Mouse (Mus musculus) MEL-GATA-1-ER (cell line): Measurements from ENCODE around the gene Ifitm1.
A peak's percentile ranks its signal among the peaks of the same experiment; 100 is the strongest.
"Not testable (repeated sequence)": the region's sequence is repeated elsewhere in the genome, so short reads cannot be mapped to it uniquely, and the experiment has no call there.

Experiments used
- DNase-seq: peaks from one replicate; pipeline ENCODE4 v3.0.0-alpha.2; 2012; ENCODE audit warnings: low read depth; ENCODE audit errors: extremely low read depth

Gene Ifitm1

DNA sequence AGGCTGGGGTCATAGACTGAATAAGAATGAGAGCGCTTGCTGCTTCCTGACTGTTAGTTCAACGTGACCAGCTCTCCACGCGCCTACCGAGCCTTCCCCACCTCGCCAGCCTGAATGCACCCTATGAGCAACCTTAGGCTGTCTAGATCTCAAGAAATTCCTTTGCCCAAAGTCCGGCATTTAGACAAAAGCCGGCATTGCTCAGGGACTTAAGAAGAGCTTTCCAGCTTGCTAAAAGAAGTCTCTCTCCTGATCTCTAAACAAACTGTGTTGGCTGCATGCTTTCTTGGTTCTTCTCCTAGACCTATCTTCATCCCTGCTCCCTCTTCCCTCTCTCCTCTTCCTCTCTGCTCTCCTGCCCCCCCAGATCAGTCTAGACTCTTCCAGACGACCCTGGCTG lies 7.9 kb downstream of the Ifitm1 start:
- no peak for DNase-seq

DNA sequence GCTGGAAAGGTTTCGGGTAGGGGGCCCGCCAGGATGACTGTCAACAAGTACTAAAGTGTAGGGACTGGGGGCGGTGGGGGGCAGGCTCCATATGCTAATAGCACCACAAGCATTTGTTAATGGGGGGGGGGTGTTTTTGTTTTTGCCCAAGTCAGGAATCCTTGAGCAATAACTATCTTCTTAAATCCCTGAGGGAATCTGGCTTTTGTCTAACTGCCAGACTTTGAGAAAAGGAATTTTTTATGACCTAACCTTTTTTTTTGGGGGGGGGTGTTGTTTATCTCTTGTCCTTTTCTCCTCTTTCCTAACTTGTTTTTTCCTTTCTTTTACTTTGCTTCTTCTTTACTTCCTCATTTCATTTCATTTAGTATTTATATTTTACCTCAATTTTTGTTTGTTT lies 8.4 kb downstream of the Ifitm1 start:
- no peak for DNase-seq

DNA sequence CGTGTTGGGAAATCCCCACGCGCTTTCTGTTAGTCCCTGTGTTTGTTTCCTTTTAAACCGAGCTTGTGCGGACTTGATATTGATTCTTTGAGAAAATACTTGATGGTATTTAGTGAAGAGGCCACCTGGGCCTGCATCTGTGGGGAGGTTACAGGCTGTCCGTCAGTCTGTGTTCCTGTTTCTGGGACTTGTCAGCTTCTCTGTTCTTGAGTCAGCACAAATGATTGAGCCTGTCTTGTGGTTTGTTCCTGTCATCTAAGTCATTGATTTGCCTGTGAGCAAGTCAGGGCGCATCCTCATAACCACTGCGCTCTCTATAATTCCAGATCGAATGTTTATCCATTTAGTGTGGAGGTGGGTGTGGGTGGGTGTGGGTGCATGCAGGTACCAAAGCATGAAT lies 9.7 kb downstream of the Ifitm1 start:
- DNase-seq: not testable (repeated sequence)

DNA sequence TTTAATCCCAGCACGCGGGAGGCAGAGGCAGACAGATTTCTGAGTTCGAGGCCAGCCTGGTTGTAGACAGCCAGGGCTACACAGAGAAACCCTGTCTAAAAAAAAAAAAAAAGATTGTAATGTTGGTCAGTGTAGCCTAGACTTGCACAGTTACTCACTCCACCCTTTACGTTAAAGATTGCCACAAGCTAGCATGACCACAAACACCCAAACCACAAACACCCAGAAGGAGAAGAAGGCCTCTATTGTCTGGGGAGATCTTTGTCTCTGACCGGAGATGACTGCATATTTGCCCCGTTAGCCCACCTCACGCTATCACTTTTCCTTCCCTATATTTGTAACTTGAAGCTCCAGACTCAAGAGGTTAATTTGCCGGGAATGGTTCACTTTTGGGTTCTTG lies 14.7 kb downstream of the Ifitm1 start:
- DNase-seq: peak; percentile 55

DNA sequence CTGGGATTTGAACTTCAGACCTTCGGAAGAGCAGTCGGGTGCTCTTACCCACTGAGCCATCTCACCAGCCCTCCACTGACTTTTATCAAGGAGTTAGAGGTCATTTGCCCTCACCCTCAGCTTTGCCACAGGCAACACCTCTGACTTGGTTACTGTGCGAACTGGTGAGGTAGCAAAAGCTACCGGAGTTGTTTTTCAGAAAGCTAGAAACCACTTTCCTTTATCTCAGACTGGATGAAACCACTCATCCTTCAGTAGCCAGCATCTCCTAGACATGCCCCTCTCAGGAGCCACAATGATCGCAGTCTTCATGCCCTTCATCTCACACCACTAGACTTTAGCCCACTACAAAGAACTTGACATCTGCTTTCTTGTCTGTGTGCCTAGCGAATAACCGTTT lies 15.9 kb downstream of the Ifitm1 start:
- DNase-seq: no peak

DNA sequence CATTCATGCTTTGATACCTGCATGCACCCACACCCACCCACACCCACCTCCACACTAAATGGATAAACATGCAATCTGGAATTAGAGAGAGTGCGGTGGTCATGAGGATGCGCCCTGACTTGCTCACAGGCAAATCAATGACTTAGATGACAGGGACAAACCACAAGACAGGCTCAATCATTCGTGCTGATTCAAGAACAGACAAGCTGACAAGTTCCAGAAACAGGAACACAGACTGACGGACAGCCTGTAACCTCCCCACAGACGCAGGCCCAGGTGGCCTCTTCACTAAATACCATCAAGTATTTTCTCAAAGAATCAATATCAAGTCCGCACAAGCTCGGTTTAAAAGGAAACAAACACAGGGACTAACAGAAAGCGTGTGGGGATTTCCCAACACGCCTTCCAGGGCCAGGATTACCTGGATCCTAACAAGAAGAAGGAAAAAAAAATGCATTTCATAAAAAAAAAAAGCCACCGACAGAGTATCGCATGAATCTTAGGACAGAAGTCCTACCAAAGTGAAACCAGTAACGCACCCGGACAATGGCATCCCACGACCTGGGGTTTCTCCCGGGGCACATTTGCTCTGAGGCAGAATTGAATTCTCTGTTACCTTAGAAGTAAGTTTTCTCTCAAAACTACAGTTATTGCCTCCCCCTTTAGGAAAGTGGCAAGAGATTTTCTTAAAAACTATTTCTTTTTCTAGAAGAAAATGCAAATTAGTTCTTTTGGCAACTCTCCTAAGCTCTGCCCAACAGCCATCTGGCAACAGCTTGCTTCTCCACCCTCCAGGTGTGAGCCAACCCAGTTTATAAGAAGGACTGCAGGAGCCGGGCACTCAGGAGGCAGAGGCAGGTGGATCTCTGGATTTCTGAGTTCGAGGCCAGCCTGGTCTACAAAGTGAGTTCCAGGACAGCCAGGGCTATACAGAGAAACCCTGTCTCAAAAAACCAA lies 20.4 kb downstream of the Ifitm1 start:
- no peak for DNase-seq

DNA sequence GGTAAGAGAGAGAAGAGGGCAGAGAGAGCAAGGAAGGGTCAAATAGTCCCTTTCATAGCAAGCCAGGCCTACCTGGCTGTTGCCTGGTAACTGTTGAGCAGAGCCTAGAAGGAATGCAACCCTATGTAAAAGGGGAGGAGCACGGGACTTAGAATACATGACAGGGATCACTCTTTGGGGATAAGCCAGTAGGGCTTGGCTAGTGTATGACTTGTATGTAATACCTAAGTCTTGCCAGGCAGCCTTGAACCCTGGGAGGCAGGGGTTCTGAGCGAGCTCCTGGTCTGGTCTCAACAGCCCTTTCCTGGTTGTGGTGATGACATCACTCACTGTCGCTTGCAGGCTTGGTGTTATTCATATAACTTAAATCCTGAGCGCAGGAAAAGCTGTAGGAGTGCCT lies 22.0 kb downstream of the Ifitm1 start:
- DNase-seq: no peak

DNA sequence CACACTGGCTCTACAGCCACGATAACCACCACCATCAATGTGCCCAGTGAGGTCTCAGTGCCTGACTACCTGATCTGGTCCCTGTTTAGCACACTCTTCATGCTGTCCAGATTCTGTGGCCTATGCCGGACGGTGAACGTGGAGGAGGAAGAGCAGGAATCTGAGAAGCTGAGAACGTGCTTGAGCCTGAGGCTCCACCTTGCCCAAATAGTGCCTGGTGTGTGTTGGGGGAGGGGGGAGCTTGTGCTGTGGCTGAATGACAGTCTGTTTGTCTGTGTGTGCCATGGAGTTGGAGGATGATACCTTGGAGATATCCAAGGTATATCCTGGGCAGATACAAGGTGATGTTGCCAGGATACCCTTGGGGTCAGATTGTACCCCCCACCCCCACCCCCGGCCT lies 23.2 kb downstream of the Ifitm1 start:
- DNase-seq: no peak

DNA sequence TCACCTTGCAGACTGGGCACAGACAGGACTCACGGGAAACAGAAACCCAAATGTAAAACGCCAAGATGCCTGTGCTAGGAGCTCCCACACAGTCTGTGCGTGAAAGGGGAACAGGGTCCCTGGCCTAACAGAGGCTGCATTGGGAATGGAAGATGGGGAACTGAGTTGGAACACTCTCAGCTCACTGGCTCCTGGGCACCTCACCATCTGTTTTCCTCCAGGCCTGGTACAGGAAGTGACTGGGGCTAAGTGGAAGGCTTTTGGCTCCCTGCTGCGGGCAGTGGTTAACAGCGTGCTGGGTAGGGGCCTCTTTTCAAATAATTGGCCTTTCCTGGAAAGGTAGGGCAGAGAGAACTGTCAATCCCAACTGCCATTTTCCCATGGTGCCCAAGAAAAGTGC lies 23.6 kb downstream of the Ifitm1 start:
- DNase-seq: no peak

DNA sequence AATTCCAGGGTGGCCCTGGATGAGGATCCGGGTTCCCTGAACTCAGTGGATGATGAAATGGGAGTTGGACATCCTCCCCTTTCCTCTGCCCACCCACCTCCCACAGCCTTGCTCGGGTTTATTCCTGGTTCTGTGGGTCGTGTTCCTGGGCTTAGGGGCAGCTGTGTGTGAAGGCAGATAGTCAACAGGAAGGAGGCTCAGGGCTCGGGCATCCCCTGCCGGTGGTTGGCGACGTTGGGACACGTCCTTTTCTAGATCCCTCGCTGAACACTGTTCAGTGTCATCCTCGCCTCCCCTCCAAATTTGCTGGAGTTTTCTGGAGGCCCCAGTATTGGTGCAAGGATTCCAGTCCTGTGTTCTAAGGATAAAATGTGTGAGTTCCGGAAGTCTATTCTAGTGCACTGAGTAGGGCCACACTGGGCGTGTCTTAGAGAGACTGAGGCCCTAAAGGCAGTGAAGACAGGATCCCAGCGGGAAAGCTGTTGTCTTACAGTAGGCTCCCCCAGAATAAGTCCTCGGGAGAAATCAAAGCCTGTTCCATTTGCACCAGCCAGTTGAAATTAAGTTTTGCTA lies 24.2 kb downstream of the Ifitm1 start:
- no peak for DNase-seq

DNA sequence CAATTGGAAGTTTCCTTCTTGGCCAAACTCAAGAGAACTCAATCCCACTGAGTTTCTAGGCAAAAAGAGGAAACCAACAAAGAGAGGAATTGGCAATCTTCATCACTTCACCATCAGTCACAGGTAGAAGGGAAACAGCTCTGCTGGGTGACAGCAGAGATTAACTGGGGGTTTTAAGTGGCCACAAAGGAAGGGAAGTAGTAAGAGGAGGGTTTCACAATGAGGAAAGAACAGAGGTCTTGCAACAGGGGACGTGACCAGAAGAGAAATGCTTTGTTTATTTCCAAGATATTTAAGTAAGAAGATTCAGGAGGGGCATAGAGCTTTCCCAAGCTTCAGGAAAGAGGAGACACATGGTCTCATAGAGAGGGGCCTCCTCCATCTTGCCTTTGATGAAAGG lies 30.8 kb downstream of the Ifitm1 start:
- DNase-seq: no peak

DNA sequence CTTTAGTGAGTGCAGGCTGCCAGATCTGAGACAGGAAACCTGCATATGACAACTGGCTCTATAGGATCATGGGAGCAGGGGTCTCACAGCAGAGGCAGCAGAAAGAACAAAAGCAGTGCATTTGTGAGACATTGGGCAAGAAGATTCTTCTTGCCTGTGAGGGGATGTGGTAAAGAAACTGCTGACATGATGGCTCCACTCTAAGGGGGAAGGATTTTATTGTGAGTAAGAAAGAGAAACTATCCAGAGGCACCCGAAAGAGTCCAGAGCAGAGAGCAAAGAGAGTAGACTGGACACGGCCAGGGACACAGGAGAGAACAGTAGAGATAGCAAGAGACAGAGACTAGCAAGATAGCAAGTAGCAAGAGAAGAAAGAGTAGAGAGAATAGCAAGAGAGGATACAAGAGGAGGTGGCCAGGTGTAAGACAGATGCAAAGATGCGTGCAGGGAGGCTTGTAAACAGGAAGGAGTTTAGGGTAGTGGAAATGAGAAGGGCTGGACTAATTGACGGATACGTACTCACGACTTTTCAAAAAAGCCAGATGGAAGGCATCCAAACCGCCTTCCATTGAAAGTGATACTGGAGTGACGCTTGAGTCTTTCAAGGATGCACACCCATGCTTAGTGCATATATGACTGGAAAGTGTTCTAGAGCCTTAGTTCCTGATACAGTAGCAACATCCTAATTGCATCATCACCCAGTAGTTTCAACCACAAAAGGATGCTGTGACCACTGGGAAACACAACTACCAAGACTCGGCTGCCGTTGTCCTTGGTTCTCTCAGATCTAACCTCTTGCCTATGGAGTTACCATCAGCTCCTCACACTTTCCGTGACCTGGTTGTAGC lies 32.1 kb downstream of the Ifitm1 start:
- DNase-seq: no peak

DNA sequence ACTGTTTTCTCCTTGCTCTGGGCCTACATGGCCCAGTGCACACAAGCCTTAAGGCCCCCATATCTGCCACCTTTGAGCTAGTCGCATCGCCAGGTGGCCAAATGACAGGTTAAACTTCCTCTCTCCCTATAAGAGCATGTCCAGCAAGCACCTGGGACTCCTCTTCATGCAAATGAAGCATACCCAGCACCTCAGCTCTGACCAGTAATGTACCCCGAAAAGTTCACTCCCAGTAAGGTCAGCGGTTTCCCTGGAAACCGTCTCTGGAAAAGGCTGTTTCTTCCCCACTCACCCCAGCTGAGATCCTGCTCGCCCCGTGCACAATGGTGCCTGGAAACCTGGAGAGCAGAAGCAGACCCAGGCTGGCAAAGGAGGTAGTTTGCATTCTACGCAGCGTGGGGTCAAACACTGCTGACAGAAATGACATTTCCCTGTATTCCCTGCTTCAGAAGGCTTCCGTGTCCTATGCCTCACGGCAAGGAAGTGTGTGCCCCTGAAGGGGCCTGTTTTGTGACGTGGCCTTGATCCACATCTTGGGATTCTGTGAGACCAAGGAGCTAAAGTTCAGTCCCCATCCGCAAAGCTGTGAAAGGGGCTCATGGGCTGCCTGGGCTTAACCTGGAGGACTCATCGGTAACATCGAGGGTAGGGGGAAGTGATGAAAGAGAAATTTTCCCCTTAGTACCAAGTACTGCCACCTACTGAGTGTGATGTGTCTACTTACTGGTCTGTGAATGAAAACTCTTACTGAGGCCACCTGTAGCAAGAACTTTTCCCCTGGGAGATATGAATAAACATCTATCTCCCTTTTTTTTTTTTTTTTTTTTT lies 34.1 kb downstream of the Ifitm1 start:
- no peak for DNase-seq

DNA sequence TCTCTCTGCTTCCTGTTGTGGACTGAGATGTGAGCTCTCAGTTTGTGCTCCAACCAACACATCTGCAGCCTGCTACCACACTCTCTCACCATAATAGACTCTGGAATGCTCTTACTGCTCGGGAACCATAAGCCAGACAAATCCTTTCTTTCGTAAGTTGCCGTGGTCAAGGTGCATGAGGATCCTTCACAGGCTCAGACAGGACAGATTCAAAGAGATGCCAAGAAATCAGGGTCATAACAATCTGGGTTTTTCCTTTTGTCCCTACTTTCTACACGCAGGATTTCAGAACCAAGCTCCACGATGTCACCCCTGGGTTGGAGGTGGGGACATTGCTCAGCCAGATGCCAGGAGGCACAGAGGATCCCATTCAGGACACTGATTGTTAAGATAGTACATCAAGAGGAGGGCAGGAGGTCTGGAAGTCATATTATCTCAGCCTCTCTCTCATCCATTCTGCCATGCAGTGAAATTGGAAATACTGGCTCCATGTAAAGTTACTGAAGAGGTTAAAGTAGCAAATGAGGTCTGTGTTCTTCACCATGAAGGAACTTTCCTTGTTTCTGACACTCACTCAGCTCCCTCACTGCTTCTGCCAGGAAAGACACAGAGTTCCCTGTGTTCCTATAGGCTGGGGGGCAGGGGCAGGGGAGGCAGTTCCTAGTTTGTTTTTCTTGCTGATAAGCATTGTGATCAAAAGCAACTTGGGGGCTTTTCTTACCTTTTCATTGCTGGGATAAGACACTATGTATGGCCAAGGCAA lies 36.4 kb downstream of the Ifitm1 start:
- no peak for DNase-seq

DNA sequence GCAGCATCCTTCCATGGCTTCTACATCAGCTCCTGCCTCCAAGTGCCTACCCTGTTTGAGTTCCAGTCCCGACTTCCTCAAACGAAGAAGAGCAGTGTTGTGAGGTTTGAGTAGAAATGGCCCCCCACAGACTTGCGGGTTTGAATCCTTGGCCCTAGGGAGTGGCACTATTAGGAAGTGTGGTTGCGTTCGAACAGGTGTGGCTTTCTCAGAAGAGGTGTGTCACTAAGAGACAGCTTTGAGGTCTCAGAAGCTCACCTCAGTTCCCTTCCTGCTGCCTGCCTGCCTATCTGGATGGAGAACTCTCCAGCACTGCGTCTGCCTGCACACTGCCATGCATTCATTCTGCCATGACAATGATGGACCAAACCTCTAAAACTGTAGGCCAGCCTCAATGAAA lies 39.4 kb downstream of the Ifitm1 start:
- no peak for DNase-seq

DNA sequence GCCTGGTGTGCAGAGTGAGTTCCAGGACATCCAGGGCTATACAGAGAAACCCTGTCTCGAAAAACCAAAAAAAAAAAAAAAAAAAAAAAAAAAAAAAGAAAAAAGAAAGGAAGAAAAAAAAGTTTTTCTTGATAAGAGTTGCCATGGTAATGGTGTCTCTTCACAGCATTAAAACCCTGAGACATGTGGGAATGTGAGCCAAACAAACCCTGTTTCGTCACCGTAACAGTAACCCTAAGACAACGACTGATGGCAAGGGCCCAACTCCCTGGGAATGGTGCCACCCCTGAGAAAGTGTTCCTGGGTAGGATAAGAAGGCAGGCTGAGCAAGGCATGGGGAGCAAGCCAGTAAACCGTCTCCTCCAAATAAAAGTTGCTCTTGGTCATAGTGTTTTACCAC lies 39.9 kb downstream of the Ifitm1 start:
- DNase-seq: no peak

DNA sequence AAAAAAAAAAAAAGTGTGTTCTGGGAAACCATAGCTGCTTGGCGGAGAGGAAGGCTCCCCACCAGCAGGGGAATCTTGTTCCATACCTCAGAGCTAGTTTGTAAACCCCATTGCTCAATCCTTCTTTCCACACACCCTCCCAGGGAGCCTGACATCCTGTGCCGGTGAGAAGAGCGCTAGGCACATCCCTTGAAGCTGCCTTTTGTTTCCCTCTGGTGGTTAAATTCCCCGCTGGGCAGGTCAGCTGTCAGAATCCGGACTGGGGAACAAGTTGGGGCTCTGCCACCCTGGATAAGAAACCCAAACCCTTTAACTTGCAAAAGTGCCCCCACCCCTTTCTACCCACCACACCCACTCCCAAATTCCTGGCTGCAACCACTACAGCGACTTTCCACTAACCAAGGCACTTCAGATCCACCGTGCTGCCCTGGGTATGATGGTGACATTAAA lies 41.3 kb downstream of the Ifitm1 start:
- DNase-seq: no peak

DNA sequence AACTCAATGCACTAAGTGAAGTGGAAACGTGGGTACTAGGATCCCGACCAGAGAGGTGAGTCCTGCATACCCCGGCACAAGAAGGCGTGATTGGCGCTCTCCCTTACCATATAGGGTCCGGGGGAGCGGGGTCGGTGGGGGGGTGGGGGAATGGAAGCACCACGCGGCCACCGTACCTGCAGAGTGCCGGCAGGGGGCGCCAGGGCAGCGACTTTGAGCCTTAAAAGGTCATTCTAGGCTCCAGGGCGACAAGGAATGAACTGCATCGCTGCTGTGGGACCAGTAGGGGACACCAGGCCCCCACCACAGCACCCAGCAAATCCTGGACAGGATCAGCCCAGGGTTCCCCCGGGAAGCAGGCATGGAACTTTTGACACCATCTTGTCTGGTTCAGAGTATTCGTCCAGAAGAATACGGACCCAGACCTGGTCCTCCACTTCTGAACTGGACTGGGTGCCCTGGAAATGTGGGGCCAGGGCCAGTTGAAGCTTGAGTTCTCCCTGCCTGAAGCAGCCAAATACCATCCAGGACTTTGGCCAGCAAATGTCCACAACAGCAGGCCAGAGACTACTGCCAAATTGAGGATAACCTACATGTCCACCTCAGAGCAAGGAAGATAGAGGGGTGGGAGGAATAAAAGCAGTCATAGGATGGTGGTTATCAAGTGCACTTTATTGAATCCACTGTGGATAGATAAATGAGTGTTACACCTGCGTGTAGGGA lies 42.1 kb downstream of the Ifitm1 start:
- DNase-seq: peak; percentile 62

DNA sequence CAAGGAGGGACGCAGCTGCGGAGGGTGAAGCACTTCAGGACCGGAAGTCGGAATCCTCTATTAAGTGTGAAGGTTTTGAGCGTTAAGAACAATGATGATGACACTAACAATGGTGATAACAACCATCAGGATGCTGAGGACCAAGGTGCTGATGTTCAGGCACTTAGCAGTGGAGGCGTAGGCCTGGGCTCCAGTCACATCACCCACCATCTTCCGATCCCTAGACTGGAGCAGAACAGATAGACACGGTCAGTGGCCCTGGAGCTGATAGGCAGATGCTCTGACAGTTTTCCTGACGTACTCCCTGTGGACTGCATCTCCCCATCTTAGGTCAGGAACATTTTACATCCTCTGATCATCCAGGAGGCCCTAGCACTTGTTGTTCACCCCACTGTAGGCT lies 42.6 kb downstream of the Ifitm1 start:
- no peak for DNase-seq

DNA sequence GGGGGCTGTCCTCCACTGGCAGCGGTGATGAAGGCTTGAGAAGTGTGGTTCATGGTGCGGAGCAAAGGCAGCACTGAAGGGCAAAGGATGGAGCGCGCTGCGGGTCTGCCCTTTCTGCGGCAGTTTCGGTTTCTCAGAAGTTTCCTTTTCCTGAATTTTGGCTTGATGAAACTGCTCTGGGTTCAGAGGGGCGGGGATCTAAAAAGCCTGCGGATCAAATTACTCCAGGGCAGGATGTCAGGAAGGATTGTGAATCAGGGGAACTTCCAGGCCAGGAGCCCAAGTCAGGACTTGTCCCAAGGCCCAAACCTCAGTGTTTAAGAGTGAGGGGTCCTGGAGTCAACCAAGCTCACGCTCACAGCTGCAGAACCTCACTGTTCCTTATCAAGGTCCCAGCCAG lies 43.6 kb downstream of the Ifitm1 start, which contains the start of gene Ifitm3:
TSS of gene Ifitm3 (minus strand) at position 178 of the 400 bp plus-strand sequence.
- DNase-seq: no peak
